Mouse (Mus musculus): Measurements from ENCODE around the gene Gsg1l. TPM values are rescaled to one million over a fixed set of nuclear protein-coding genes. Genes with fewer than 3 reads are reported as not detected.
A peak's percentile ranks its signal among the peaks of the same experiment; 100 is the strongest.

Gene Gsg1l
- polyA plus RNA-seq, 1 experiment, result 0.05 TPM

DNA sequence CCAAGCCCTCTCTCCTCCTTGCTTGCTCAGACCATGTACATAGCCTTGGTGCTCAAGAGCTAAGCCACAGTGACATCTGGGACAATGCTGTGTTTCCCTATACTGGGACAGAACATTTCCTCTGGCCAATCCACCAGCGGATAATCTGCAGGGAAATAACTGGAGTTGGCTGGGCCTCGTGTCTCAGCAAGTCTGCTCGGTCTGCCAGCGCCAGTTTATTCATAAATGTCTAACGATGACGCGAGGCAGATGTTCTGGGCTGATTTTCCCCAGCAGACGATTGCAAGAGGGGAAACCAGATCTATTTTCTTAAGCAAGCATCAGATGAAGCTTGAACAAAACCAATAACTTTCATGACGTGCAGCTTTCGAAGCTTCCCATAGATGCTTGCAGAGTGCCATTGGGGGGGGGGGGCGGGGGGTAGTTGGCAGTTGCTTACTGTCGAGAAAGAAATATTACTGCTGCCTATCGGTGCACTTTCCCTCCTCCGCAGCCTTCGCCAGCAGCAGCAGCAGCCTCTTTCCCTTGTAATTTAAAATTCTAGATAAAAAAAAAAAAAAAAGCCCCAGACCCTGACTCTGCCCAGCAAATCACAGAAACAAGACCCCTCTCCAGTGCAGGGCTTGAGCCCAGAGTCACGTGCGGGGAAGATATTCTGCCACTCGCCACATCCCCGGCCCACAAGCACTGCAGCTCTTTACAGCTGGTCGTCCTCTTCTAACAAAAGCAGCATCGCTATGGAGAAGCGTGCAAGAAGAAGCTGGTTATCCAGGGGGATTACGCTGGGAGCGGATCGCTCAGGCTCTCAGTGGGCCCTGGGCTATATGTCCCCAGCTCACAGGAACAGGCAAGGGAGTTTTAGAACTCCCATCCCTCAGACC lies 43.6 kb downstream of the Gsg1l start:
- Histone ChIP-seq H3K36me3 (ENCODE audit: control insufficient read depth, insufficient read depth, low read length) (no peaks in the 10 kb centered on the region), H3K4me1 (ENCODE audit: control insufficient read depth, insufficient read depth, insufficient read length) (no peaks in the 10 kb centered on the region), H3K4me3 (ENCODE audit: extremely low read depth, insufficient read depth, insufficient read length) (no peak overlapping the region), H3K27me3 (ENCODE audit: control insufficient read depth, insufficient read depth, low read length) (no peaks in the 10 kb centered on the region), H3K27ac (ENCODE audit: insufficient read depth, low read length) (no peak overlapping the region)
- 73% methylated on average over 25 of the region's 25 CpGs for WGBS
- no peak for DNase-seq (ENCODE audit: low read depth in 1 of 2, low spot score in 2 of 2)
- TF ChIP-seq POLR2A (IDR thresholded peaks at IDR 0.05; ENCODE audit: low read depth, low read length) (no peak), CTCF (IDR thresholded peaks at IDR 0.05; ENCODE audit: extremely low read depth, insufficient read depth, insufficient read length, insufficient replicate concordance) (no peak)

DNA sequence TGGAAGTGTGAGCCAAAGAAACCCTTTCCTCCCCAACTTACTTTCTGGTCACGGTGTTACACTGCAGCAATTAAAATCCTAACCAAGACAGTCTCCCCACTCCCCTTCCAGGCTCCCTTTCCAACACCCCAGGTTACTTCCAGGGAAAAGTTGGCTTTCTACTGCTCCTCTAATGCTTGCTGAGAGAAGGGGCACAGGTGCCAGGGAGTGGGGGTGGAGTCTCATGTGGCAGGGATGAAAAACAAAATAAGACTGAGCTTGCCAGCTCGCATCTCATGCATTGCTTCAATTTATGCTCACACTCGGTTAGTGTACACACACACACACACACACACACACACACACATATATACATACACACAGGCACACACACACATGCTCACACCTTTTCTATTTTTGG lies 46.9 kb downstream of the Gsg1l start:
- no peaks in the 10 kb centered on the region for H3K27me3 ChIP-seq (ENCODE audit: control insufficient read depth, insufficient read depth, low read length)
- 81% methylated on average over 3 of the region's 3 CpGs for WGBS

DNA sequence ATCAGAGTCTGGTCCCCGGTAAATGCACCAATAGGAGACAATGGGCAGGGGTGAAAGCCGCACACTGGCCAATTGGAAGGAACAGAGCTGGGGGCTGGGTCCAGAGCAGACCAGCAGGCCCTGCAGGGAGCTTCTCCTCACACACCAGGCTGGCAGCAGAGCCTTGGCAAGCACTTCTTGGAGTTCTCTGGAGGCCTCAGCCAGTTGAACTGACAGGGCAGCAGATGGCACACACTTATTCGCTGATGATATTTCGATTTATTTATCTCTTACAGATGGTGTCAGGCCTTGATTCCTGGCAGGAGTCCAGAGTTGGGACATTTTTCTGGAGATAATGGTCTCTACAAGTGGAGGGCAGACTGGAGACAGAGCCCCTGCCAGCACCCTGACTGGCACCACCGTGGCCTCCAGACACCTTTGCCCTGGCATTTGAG lies 49.4 kb downstream of the Gsg1l start:
- DNase-seq (ENCODE audit: low read depth in 1 of 2, low spot score in 2 of 2), result no peak
- WGBS, result 84% methylated on average over 5 of the region's 5 CpGs

More for the DNA sequence above, 46.9 kb downstream of the Gsg1l start:
- no peak for DNase-seq (ENCODE audit: low read depth in 1 of 2, low spot score in 2 of 2)
- Histone ChIP-seq H3K4me1 (ENCODE audit: control insufficient read depth, insufficient read depth, insufficient read length) (no peaks in the 10 kb centered on the region), H3K4me3 (ENCODE audit: extremely low read depth, insufficient read depth, insufficient read length) (no peak overlapping the region), H3K36me3 (ENCODE audit: control insufficient read depth, insufficient read depth, low read length) (no peaks in the 10 kb centered on the region), H3K27ac (ENCODE audit: insufficient read depth, low read length) (no peak overlapping the region)
- no peak for TF ChIP-seq CTCF (IDR thresholded peaks at IDR 0.05; ENCODE audit: extremely low read depth, insufficient read depth, insufficient read length, insufficient replicate concordance)
- TF ChIP-seq POLR2A (IDR thresholded peaks at IDR 0.05; ENCODE audit: low read depth, low read length), result no peak

DNA sequence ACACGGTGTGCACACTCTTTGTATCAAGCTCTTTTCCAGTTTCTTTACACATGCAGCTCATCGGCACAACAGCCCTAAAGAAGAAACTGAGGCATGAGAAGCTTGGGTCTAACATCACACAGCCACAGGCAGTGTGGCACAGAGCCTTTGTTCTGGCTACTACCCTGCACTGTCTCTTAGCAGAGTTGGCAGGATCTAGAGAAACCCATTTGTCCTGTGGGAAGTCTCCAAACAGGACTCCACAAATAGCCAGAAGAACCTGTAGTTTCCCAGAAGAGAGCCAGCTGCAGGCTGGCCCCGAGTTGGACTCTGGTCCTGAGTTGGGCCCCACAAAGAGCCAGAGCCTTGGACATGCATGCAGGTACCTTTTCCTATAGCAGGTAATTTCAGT lies 49.9 kb downstream of the Gsg1l start:
- no peak for DNase-seq (ENCODE audit: low read depth in 1 of 2, low spot score in 2 of 2)
- 87% methylated on average over 3 of the region's 3 CpGs for WGBS
- no peaks in the 10 kb centered on the region for H3K36me3 ChIP-seq (ENCODE audit: control insufficient read depth, insufficient read depth, low read length)
- H3K4me3 ChIP-seq (ENCODE audit: extremely low read depth, insufficient read depth, insufficient read length), result no peak overlapping the region
- TF ChIP-seq POLR2A (IDR thresholded peaks at IDR 0.05; ENCODE audit: low read depth, low read length) (no peak), CTCF (IDR thresholded peaks at IDR 0.05; ENCODE audit: extremely low read depth, insufficient read depth, insufficient read length, insufficient replicate concordance) (no peak)
- H3K4me1 ChIP-seq (ENCODE audit: control insufficient read depth, insufficient read depth, insufficient read length), result peaks cover under 1% of the 10 kb centered on the region; the same call in 1 of the 2 replicates
- no peak overlapping the region for H3K27ac ChIP-seq (ENCODE audit: insufficient read depth, low read length)
- H3K27me3 ChIP-seq (ENCODE audit: control insufficient read depth, insufficient read depth, low read length), result no peaks in the 10 kb centered on the region

More for the DNA sequence above, 49.4 kb downstream of the Gsg1l start:
- TF ChIP-seq CTCF (IDR thresholded peaks at IDR 0.05; ENCODE audit: extremely low read depth, insufficient read depth, insufficient read length, insufficient replicate concordance), result no peak
- no peak for TF ChIP-seq POLR2A (IDR thresholded peaks at IDR 0.05; ENCODE audit: low read depth, low read length)
- H3K36me3 ChIP-seq (ENCODE audit: control insufficient read depth, insufficient read depth, low read length), result no peaks in the 10 kb centered on the region
- H3K27me3 ChIP-seq (ENCODE audit: control insufficient read depth, insufficient read depth, low read length), result no peaks in the 10 kb centered on the region
- H3K27ac ChIP-seq (ENCODE audit: insufficient read depth, low read length), result no peak overlapping the region
- no peaks in the 10 kb centered on the region for H3K4me1 ChIP-seq (ENCODE audit: control insufficient read depth, insufficient read depth, insufficient read length)
- H3K4me3 ChIP-seq (ENCODE audit: extremely low read depth, insufficient read depth, insufficient read length), result no peak overlapping the region

DNA sequence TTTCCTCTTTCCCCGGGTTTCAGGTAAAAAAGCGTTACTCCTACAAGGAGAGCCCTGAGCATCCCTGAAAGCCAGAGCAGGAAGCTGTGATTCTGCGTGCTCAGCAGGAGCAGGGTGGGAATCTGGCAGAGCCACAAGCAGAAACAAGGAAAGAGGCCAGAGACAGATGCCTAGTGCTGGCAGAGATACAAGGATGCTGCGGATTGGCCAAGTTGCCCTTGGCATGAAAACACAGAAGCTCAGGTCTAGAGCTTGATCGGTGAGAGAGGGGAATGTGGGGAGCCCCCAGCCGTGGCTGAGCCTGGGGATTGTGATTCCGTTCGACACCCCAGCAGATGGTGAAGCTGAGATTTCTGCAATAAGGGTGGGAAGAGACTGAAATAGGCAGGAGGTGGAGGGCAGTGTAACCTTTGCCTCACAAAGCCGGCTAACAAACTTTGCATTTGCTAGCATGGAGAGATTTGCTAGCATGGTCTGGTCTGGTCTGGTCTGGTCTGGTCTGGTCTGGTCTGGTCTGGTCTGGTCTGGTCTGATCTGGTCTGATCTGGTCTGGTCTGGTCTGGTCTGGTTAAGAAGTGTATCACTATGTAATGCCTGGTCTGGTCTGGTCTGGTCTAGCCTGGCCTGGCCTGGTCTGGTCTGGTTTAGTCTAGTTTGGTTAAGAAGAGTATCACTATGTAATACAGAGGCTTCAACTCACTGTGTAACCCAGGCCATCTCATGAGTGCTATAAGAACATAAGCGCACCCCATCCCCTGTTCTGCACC lies 50.4 kb downstream of the Gsg1l start:
- H3K27ac ChIP-seq (ENCODE audit: insufficient read depth, low read length), result no peak overlapping the region
- no peak overlapping the region for H3K4me3 ChIP-seq (ENCODE audit: extremely low read depth, insufficient read depth, insufficient read length)
- TF ChIP-seq CTCF (IDR thresholded peaks at IDR 0.05; ENCODE audit: extremely low read depth, insufficient read depth, insufficient read length, insufficient replicate concordance) (no peak), POLR2A (IDR thresholded peaks at IDR 0.05; ENCODE audit: low read depth, low read length) (no peak)
- H3K27me3 ChIP-seq (ENCODE audit: control insufficient read depth, insufficient read depth, low read length), result no peaks in the 10 kb centered on the region
- DNase-seq (ENCODE audit: low read depth in 1 of 2, low spot score in 2 of 2), result no peak
- peaks cover 6% of the 10 kb centered on the region; the same call in 1 of the 2 replicates for H3K4me1 ChIP-seq (ENCODE audit: control insufficient read depth, insufficient read depth, insufficient read length)
- 84% methylated on average over 10 of the region's 10 CpGs for WGBS
- no peaks in the 10 kb centered on the region for H3K36me3 ChIP-seq (ENCODE audit: control insufficient read depth, insufficient read depth, low read length)

DNA sequence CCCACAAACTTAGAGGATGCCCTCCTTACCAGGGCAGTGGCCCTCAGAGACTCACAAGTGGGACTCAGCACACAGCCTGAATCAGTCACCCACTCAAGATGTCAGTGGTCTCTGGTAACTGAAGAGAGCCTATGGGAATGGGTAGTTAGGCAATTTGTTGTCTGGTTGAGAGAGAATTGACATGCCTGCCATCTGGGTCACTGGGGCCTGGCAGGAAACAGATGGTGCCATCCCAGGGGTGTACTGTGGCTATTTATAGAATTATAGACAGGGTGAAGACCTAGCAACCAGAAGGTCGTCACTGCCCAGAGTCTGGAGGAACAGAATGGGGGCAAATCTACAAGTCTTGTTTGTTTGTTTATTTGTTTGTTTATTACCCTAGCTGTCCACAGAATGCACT lies 54.8 kb downstream of the Gsg1l start:
- Histone ChIP-seq H3K27ac (ENCODE audit: insufficient read depth, low read length) (peak overlapping the region; percentile 43; the same call in 1 of the 2 replicates), H3K27me3 (ENCODE audit: control insufficient read depth, insufficient read depth, low read length) (no peaks in the 10 kb centered on the region), H3K36me3 (ENCODE audit: control insufficient read depth, insufficient read depth, low read length) (no peaks in the 10 kb centered on the region), H3K4me3 (ENCODE audit: extremely low read depth, insufficient read depth, insufficient read length) (no peak overlapping the region), H3K4me1 (ENCODE audit: control insufficient read depth, insufficient read depth, insufficient read length) (peaks cover 6% of the 10 kb centered on the region; the same call in 1 of the 2 replicates)
- 9% methylated on average over 1 of the region's 1 CpGs for WGBS
- peak in 1 of 2 experiments; percentile 14 for DNase-seq (ENCODE audit: low read depth in 1 of 2, low spot score in 2 of 2)
- no peak for TF ChIP-seq POLR2A (IDR thresholded peaks at IDR 0.05; ENCODE audit: low read depth, low read length)
- TF ChIP-seq CTCF (IDR thresholded peaks at IDR 0.05; ENCODE audit: extremely low read depth, insufficient read depth, insufficient read length, insufficient replicate concordance), result no peak
